ENCODE assay signal across 8 mouse cellular contexts in the genomic region with DNA sequence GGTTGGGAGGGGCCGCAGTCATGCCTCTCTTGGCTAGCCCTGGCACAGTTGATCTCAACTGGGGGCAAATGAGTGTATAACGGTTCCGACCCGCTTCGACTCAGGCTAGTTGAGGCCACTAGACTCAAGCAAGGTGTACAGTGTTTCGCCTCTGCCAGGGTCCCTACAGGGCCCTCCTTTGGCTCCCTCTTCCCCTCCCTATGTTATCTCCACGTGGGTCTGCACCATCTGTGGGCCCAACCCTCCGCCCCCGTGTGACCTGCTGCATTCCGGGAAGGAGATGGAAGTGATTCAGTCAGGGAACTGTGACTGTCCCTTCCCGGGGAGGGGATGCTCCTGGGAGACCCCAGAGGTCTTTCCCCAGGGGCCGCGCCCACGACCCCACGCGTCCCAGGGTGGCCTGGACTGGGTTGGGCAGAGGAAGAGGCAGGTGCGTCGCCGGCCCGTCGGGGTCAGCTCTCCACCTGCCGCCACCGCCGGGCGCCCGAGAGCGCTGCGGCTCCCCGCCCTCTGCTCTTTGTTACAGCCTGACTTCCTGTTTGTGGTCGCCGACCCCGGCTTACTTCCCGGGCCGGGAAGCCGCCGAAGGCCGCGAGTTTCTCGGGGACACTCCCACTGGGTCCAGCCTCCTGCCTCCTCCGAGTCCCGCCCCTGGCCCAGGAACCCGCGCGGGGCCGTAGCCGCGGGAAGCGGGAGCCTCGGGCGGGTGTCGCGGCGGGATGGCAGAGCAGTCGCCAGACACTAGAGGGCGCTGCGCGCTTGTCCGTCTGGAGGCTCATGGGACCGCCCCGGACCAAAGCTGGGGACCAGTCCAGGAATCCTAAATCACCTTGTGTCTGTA. TPM values are rescaled to one million over a fixed set of nuclear protein-coding genes. Genes with fewer than 3 reads are reported as not detected.
A peak's percentile ranks its signal among the peaks of the same experiment; 100 is the strongest.
DNase-seq lines count a peak whose midpoint lies in the region; ATAC-seq and TF ChIP-seq lines count a peak whose summit lies in the region.

No protein-coding gene starts in this region.

- TF ChIP-seq CTCF in bone marrow, adult 2 months (IDR thresholded peaks at IDR 0.05; ENCODE audit: control insufficient read depth, insufficient read depth, low read length): peak; percentile 81
- peak; percentile 63; the same call in 1 of the 2 replicates for TF ChIP-seq CTCF in embryonic fibroblast, embryonic 13.5 days (IDR thresholded peaks at IDR 0.05; ENCODE audit: borderline replicate concordance, insufficient read depth, low read length)
- peak; percentile 90 for TF ChIP-seq CTCF in liver, adult 2 months (IDR thresholded peaks at IDR 0.05; ENCODE audit: low read depth, low read length)

- ATAC-seq in heart, embryonic 11.5 days (replicated peaks; ENCODE audit: insufficient number of reproducible peaks, low FRiP score, low TSS enrichment): peak; percentile 72
- ATAC-seq in kidney, embryonic 16.5 days (ENCODE audit: low FRiP score, low TSS enrichment): peak; percentile 89
- ATAC-seq in monocyte, adult 5-6 weeks (replicated peaks; ENCODE audit: insufficient number of reproducible peaks, low FRiP score, low TSS enrichment, poor library complexity, severe bottlenecking): peak; percentile 81

- peak overlapping the region; percentile 74 for H3K27ac ChIP-seq in bone marrow, adult 2 months (ENCODE audit: control insufficient read depth, insufficient read depth, low read depth, low read length, poor library complexity)
- no peak overlapping the region for H3K27ac ChIP-seq in embryonic fibroblast, embryonic 13.5 days (ENCODE audit: insufficient read depth, low read length)
- peak overlapping the region; percentile 71 for H3K27ac ChIP-seq in heart, embryonic 11.5 days (ENCODE audit: low read depth, low read length)
- H3K27ac ChIP-seq in kidney, embryonic 16.5 days (ENCODE audit: low read length): peak overlapping the region; percentile 61
- peak overlapping the region; percentile 78 for H3K27ac ChIP-seq in liver, adult 2 months (replicated peaks; ENCODE audit: insufficient read depth, low read depth, low read length)

- H3K9ac ChIP-seq in heart, embryonic 11.5 days (ENCODE audit: low read depth, low read length): peak overlapping the region; percentile 77
- peak overlapping the region; percentile 76 for H3K9ac ChIP-seq in kidney, embryonic 16.5 days (replicated peaks; ENCODE audit: low read length)
- peak overlapping the region; percentile 72 for H3K9ac ChIP-seq in liver, adult 2 months (ENCODE audit: low read depth, low read length)

- H3K4me2 ChIP-seq in heart, embryonic 11.5 days: peak overlapping the region; percentile 84
- peak overlapping the region; percentile 74 for H3K4me2 ChIP-seq in kidney, embryonic 16.5 days (replicated peaks; ENCODE audit: low read depth, low read length)

- H3K4me1 ChIP-seq in bone marrow, adult 2 months (ENCODE audit: control insufficient read depth, insufficient read depth, low read length): peaks cover 2% of the 10 kb centered on the region
- H3K4me1 ChIP-seq in embryonic fibroblast, embryonic 13.5 days (ENCODE audit: control insufficient read depth, insufficient read depth, low read length): no peaks in the 10 kb centered on the region
- peaks cover 6% of the 10 kb centered on the region for H3K4me1 ChIP-seq in heart, embryonic 11.5 days (ENCODE audit: control insufficient read depth, insufficient read depth, low read length)
- peaks cover 5% of the 10 kb centered on the region; the same call in 1 of the 2 replicates for H3K4me1 ChIP-seq in kidney, embryonic 16.5 days (ENCODE audit: insufficient read depth, low read length)
- peaks cover 4% of the 10 kb centered on the region; the same call in 1 of the 2 replicates for H3K4me1 ChIP-seq in liver, adult 2 months (ENCODE audit: control insufficient read depth, insufficient read depth, low read length)

- 0 out of 2 replicates have a peak, but pooled peaks cover 4% of the 10 kb centered on the region for H3K27me3 ChIP-seq in heart, embryonic 11.5 days (ENCODE audit: control insufficient read depth, insufficient read depth, low read length)
- H3K27me3 ChIP-seq in kidney, embryonic 16.5 days (ENCODE audit: insufficient read depth, low read length): no peaks in the 10 kb centered on the region
- no peaks in the 10 kb centered on the region for H3K27me3 ChIP-seq in liver, adult 2 months (ENCODE audit: control insufficient read depth, insufficient read depth, low read length)

- H3K36me3 ChIP-seq in heart, embryonic 11.5 days (ENCODE audit: control insufficient read depth, insufficient read depth, low read length): no peaks in the 10 kb centered on the region
- no peaks in the 10 kb centered on the region for H3K36me3 ChIP-seq in kidney, embryonic 16.5 days (ENCODE audit: insufficient read depth, low read length)
- no peaks in the 10 kb centered on the region for H3K36me3 ChIP-seq in liver, adult 2 months (ENCODE audit: control insufficient read depth, insufficient read depth, low read length)

- H3K9me3 ChIP-seq in heart, embryonic 11.5 days (replicated peaks; ENCODE audit: control insufficient read depth, low read length): no peaks in the 10 kb centered on the region
- no peaks in the 10 kb centered on the region for H3K9me3 ChIP-seq in kidney, embryonic 16.5 days (ENCODE audit: low read length)

- peak overlapping the region; percentile 61 for H3K4me3 ChIP-seq in bone marrow, adult 2 months (replicated peaks; ENCODE audit: control insufficient read depth, low read depth, low read length)
- H3K4me3 ChIP-seq in embryonic fibroblast, embryonic 13.5 days (ENCODE audit: insufficient read depth, low read length): peak overlapping the region; percentile 31
- peak overlapping the region; percentile 59 for H3K4me3 ChIP-seq in heart, embryonic 11.5 days (ENCODE audit: low read depth, low read length)
- peak overlapping the region; percentile 60 for H3K4me3 ChIP-seq in kidney, embryonic 16.5 days (ENCODE audit: low read length)
- peak overlapping the region; percentile 53 for H3K4me3 ChIP-seq in liver, adult 2 months (ENCODE audit: insufficient read depth, low read depth, low read length)

- peak; percentile 91 for DNase-seq in 416B (ENCODE audit: low read depth)
- DNase-seq in liver, adult 2 months (ENCODE audit: extremely low read depth, low read depth, low spot score): peak; percentile 51
- DNase-seq in spleen, postnatal 36 days (ENCODE audit: low spot score in 2 of 2): peak; percentile 79 to 80

- 5% methylated on average over 60 of the region's 60 CpGs for WGBS in bone marrow, adult 2 months
- WGBS in heart, embryonic 11.5 days (ENCODE audit: insufficient replicate concordance): 8% methylated on average over 60 of the region's 60 CpGs
- 8% methylated on average over 52 of the region's 60 CpGs for WGBS in kidney, embryonic 16.5 days
- 10% methylated on average over 60 of the region's 60 CpGs for WGBS in liver, adult 2 months

- TF ChIP-seq POLR2A in bone marrow, adult 2 months (IDR thresholded peaks at IDR 0.05; ENCODE audit: borderline replicate concordance, control insufficient read depth, low read depth, low read length): peak; percentile 46; the same call in 1 of the 2 replicates
- peak; percentile 33; the same call in 1 of the 2 replicates for TF ChIP-seq POLR2A in embryonic fibroblast, embryonic 13.5 days (IDR thresholded peaks at IDR 0.05; ENCODE audit: low read depth, low read length)
- 0 out of 2 replicates have a peak, but pooled peaks have one; percentile 12 for TF ChIP-seq POLR2A in liver, adult 2 months (IDR thresholded peaks at IDR 0.05; ENCODE audit: extremely low read depth, insufficient read depth, low read length)

- no peaks in the 10 kb centered on the region for H3K79me2 ChIP-seq in liver, adult 2 months (ENCODE audit: control insufficient read depth, insufficient read depth, low read length)

RNA-seq across cellular contexts. Expression of a gene that starts 12.1 kb away (rescaled TPM):
- 0.25 TPM in 1 of 2 replicates, not detected in the other for polyA plus RNA-seq in bone marrow, adult 2 months (2011; ENCODE audit: insufficient read depth, insufficient read length, low replicate concordance, missing spikeins)
- not detected in 2 replicates for polyA plus RNA-seq in embryonic fibroblast, embryonic 13.5 days (2011; ENCODE audit: insufficient read length, low read depth, missing spikeins)
- polyA plus RNA-seq in heart, embryonic 11.5 days (2014; fragmentation: Nextera tagmentation; extraction: Ambion mirVana): 3.7 and 5.0 TPM in 2 replicates
- 12.9 and 13.5 TPM in 2 replicates for polyA plus RNA-seq in kidney, embryonic 16.5 days (2015; fragmentation: Nextera tagmentation; extraction: Ambion mirVana)
- 3.0 and 5.2 TPM in 2 replicates for total RNA-seq in liver, adult 2 months (2014; rRNA removed)
- polyA plus RNA-seq in liver, adult 2 months (2012; rRNA removed): 3.1 and 4.1 TPM in 2 replicates
- total RNA-seq in monocyte, adult 5-6 weeks (2017): 0.19 to 0.85 TPM in 2 of 3 replicates, not detected in the other

RNA-seq across cellular contexts. Expression of a gene that starts 13.4 kb away (rescaled TPM):
- 0.59 and 6.2 TPM in 2 replicates for polyA plus RNA-seq in bone marrow, adult 2 months (2011; ENCODE audit: insufficient read depth, insufficient read length, low replicate concordance, missing spikeins)
- polyA plus RNA-seq in embryonic fibroblast, embryonic 13.5 days (2011; ENCODE audit: insufficient read length, low read depth, missing spikeins): 34.5 and 58.5 TPM in 2 replicates
- 0.35 and 0.74 TPM in 2 replicates for polyA plus RNA-seq in heart, embryonic 11.5 days (2014; fragmentation: Nextera tagmentation; extraction: Ambion mirVana)
- polyA plus RNA-seq in kidney, embryonic 16.5 days (2015; fragmentation: Nextera tagmentation; extraction: Ambion mirVana): 0.86 and 1.3 TPM in 2 replicates
- 3.2 and 5.5 TPM in 2 replicates for total RNA-seq in liver, adult 2 months (2014; rRNA removed)
- 4.1 and 6.1 TPM in 2 replicates for polyA plus RNA-seq in liver, adult 2 months (2012; rRNA removed)
- total RNA-seq in monocyte, adult 5-6 weeks (2017): 0.49 TPM in 1 of 3 replicates, not detected in the others

RNA-seq across cellular contexts. Expression of a gene that starts 49.1 kb away (rescaled TPM):
- polyA plus RNA-seq in bone marrow, adult 2 months (2011; ENCODE audit: insufficient read depth, insufficient read length, low replicate concordance, missing spikeins): 6.5 and 9.7 TPM in 2 replicates
- polyA plus RNA-seq in embryonic fibroblast, embryonic 13.5 days (2011; ENCODE audit: insufficient read length, low read depth, missing spikeins): 11.8 and 12.7 TPM in 2 replicates
- polyA plus RNA-seq in heart, embryonic 11.5 days (2014; fragmentation: Nextera tagmentation; extraction: Ambion mirVana): 6.9 and 8.7 TPM in 2 replicates
- 23.0 and 23.1 TPM in 2 replicates for polyA plus RNA-seq in kidney, embryonic 16.5 days (2015; fragmentation: Nextera tagmentation; extraction: Ambion mirVana)
- total RNA-seq in liver, adult 2 months (2014; rRNA removed): 4.4 and 7.5 TPM in 2 replicates
- 13.4 and 14.8 TPM in 2 replicates for polyA plus RNA-seq in liver, adult 2 months (2012; rRNA removed)
- total RNA-seq in monocyte, adult 5-6 weeks (2017): 20.7 to 33.0 TPM (median 21.1 TPM) in 3 replicates
